Mouse (Mus musculus): ENCODE data around the gene Shmt2. TPM values are rescaled to one million over a fixed set of nuclear protein-coding genes. Genes with fewer than 3 reads are reported as not detected.

The Shmt2 gene
- polyA plus RNA-seq, 1 experiment from 2014 or later = 64.8 TPM

- 83% methylated on average over 19 of the region's 19 CpGs for WGBS
- Histone ChIP-seq H3K27me3 (no peaks in the 10 kb centered on the region), H3K36me3 (peaks cover 32% of the 10 kb centered on the region), H3K4me3 (no peak overlapping the region), H3K9me3 (no peaks in the 10 kb centered on the region), H3K27ac (replicated peaks) (no peak overlapping the region), H3K9ac (no peak overlapping the region), H3K4me2 (no peak overlapping the region), H3K4me1 (replicated peaks) (no peaks in the 10 kb centered on the region)
- 0 out of 2 replicates have a peak, but pooled peaks have one; percentile 11 for ATAC-seq (ENCODE audit: low FRiP score, low read depth)
Measured at GRCm38 (mm10) chr10:127480833-127481813, 41.1 kb downstream of the Shmt2 start.

DNA sequence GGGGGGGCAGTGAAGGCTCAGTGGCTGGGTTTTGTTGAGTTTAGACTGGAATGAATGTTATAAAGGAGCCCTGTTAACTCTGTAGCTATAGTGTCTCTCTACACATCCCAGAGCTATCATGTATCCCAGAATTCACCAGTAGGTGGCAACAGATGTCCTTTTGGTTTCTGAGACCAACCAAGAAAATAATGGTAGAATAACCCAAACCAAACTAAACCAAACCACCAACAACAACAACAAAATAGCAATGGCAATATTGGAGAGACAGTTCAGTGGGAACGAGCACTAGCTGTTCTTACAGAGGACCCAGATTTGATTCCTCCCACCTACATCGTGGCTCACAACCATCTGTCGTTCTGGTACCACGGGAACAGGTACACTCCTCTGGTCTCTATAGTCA lies 43.1 kb downstream of the Shmt2 start:
- no peak overlapping the region for H3K27ac ChIP-seq (replicated peaks)
- H3K4me1 ChIP-seq (replicated peaks) = no peaks in the 10 kb centered on the region
- ATAC-seq (ENCODE audit: low FRiP score, low read depth) = peak; percentile 48; the same call in 1 of the 2 replicates
- peaks cover 25% of the 10 kb centered on the region for H3K36me3 ChIP-seq
- H3K4me3 ChIP-seq = no peak overlapping the region
- H3K9ac ChIP-seq = no peak overlapping the region
- H3K27me3 ChIP-seq = no peaks in the 10 kb centered on the region
- no peak overlapping the region for H3K4me2 ChIP-seq
- H3K9me3 ChIP-seq = no peaks in the 10 kb centered on the region
- 94% methylated on average over 4 of the region's 4 CpGs for WGBS

GRCm38 (mm10) chr10:127477301-127477700 lies 44.9 kb downstream of the Shmt2 start:
- 84% methylated on average over 7 of the region's 7 CpGs for WGBS
- Histone ChIP-seq H3K36me3 (peaks cover 20% of the 10 kb centered on the region; the same call in 1 of the 2 replicates), H3K4me2 (no peak overlapping the region)

GRCm38 (mm10) chr10:127476541-127476940 lies 45.7 kb downstream of the Shmt2 start:
- Histone ChIP-seq H3K9me3 (no peaks in the 10 kb centered on the region), H3K9ac (no peak overlapping the region), H3K36me3 (peaks cover 24% of the 10 kb centered on the region), H3K4me2 (no peak overlapping the region), H3K27ac (replicated peaks) (no peak overlapping the region), H3K27me3 (no peaks in the 10 kb centered on the region), H3K4me1 (replicated peaks) (no peaks in the 10 kb centered on the region), H3K4me3 (no peak overlapping the region)
- WGBS = 72% methylated on average over 3 of the region's 3 CpGs
- no peak for ATAC-seq (ENCODE audit: low FRiP score, low read depth)

More at GRCm38 (mm10) chr10:127477301-127477700, 44.9 kb downstream of the Shmt2 start:
- no peaks in the 10 kb centered on the region for H3K27me3 ChIP-seq
- H3K9ac ChIP-seq = no peak overlapping the region
- no peaks in the 10 kb centered on the region for H3K4me1 ChIP-seq (replicated peaks)
- no peaks in the 10 kb centered on the region for H3K9me3 ChIP-seq
- H3K4me3 ChIP-seq = no peak overlapping the region
- ATAC-seq (ENCODE audit: low FRiP score, low read depth) = no peak
- no peak overlapping the region for H3K27ac ChIP-seq (replicated peaks)

- WGBS = 96% methylated on average over 4 of the region's 4 CpGs
- H3K9ac ChIP-seq = no peak overlapping the region
Measured at GRCm38 (mm10) chr10:127475175-127475574, 47.1 kb downstream of the Shmt2 start.

DNA sequence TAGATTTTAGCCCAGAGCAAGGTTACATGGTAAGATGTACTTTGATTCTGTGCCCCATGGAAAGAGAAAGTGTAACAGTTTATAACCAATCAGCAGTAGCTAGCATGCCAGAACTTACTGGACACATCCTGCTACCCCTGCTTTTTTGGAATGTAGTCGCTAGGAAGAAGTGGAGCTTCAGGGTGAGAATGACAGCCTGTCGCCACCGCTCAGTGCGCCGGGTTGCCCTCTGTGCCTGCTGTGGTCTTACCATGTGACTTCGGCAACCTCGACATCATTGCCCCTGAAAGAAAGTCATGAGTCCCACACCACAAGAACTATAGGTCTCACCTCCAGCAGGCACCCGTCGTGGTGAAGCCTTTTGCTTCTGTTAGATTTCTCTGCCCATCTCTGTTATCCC lies 49.5 kb downstream of the Shmt2 start:
- ATAC-seq (ENCODE audit: low FRiP score, low read depth) = no peak
- H3K9me3 ChIP-seq = no peaks in the 10 kb centered on the region
- no peaks in the 10 kb centered on the region for H3K27me3 ChIP-seq
- no peak overlapping the region for H3K27ac ChIP-seq (replicated peaks)
- no peaks in the 10 kb centered on the region for H3K4me1 ChIP-seq (replicated peaks)
- H3K4me3 ChIP-seq = no peak overlapping the region
- H3K9ac ChIP-seq = no peak overlapping the region
- WGBS = 87% methylated on average over 9 of the region's 9 CpGs
- no peak overlapping the region for H3K4me2 ChIP-seq
- H3K36me3 ChIP-seq = peaks cover 22% of the 10 kb centered on the region

More at GRCm38 (mm10) chr10:127475175-127475574, 47.1 kb downstream of the Shmt2 start:
- H3K9me3 ChIP-seq = no peaks in the 10 kb centered on the region
- H3K4me2 ChIP-seq = no peak overlapping the region
- H3K36me3 ChIP-seq = peaks cover 22% of the 10 kb centered on the region
- H3K4me3 ChIP-seq = no peak overlapping the region
- no peaks in the 10 kb centered on the region for H3K27me3 ChIP-seq
- H3K4me1 ChIP-seq (replicated peaks) = no peaks in the 10 kb centered on the region
- H3K27ac ChIP-seq (replicated peaks) = no peak overlapping the region
- no peak for ATAC-seq (ENCODE audit: low FRiP score, low read depth)

DNA sequence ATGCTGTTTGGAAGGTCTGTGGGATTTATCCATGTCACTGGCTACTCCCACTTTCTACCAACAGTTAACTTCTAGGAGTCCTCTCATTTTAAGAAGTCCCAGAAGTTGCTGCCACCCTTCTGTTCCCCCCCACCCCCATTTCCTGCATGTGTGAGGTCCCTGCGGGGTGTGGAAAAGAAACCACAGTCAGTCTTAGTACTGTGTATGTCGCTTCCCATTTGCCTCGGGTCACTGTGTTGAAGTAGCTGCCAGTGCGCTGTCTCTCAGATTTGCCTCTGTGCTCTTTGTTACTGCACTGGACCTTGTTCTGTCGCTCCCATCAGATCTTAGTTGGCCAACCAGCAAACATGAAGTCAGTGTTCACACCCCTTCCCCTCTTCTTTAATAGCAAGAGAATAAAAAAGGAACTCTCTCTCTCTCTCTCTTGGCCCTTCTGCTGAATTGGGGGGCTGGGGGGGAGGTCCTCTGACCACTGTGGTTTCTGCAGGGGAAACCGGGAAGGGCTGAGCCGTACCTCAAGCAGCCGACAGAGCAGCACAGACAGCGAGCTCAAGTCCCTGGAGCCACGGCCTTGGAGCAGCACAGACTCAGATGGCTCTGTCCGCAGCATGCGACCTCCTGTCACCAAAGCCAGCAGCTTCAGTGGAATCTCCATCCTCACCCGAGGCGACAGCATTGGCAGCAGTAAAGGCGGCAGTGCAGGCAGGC lies 50.8 kb downstream of the Shmt2 start:
- Histone ChIP-seq H3K27me3 (no peaks in the 10 kb centered on the region), H3K36me3 (peaks cover 17% of the 10 kb centered on the region), H3K9ac (no peak overlapping the region), H3K4me3 (no peak overlapping the region), H3K9me3 (no peaks in the 10 kb centered on the region), H3K4me2 (no peak overlapping the region), H3K4me1 (replicated peaks) (no peaks in the 10 kb centered on the region), H3K27ac (replicated peaks) (no peak overlapping the region)
- no peak for ATAC-seq (ENCODE audit: low FRiP score, low read depth)
- 77% methylated on average over 15 of the region's 15 CpGs for WGBS

Other genes with a start within 250 kb of the Shmt2 start
- 16.1 and 17.5 TPM in 2 replicates for gene Mbd6, start 233.4 kb downstream of the Shmt2 start, polyA plus RNA-seq (2015; fragmentation: Nextera tagmentation; extraction: Ambion mirVana)
- 115 and 118 TPM in 2 replicates for gene Mars, start 210.7 kb downstream of the Shmt2 start, polyA plus RNA-seq (2015; fragmentation: Nextera tagmentation; extraction: Ambion mirVana)
- gene Arhgap9, start 200.5 kb downstream of the Shmt2 start, polyA plus RNA-seq (2015; fragmentation: Nextera tagmentation; extraction: Ambion mirVana) = 0.86 and 1.5 TPM in 2 replicates
- 1.6 and 2.0 TPM in 2 replicates for gene Gli1, start 180.5 kb downstream of the Shmt2 start, polyA plus RNA-seq (2015; fragmentation: Nextera tagmentation; extraction: Ambion mirVana)
- 0.09 TPM in 1 of 2 replicates, not detected in the other for gene Inhbe, start 168.0 kb downstream of the Shmt2 start, polyA plus RNA-seq (2015; fragmentation: Nextera tagmentation; extraction: Ambion mirVana)
- not detected in 2 replicates for gene Inhbc, start 152.0 kb downstream of the Shmt2 start, polyA plus RNA-seq (2015; fragmentation: Nextera tagmentation; extraction: Ambion mirVana)
- 38.8 and 41.9 TPM in 2 replicates for gene R3hdm2, start 142.1 kb downstream of the Shmt2 start, polyA plus RNA-seq (2015; fragmentation: Nextera tagmentation; extraction: Ambion mirVana)
- gene Stac3, start 20.8 kb downstream of the Shmt2 start, polyA plus RNA-seq (2015; fragmentation: Nextera tagmentation; extraction: Ambion mirVana) = 2.5 and 2.9 TPM in 2 replicates
- 20.7 and 24.4 TPM in 2 replicates for gene Ndufa4l2, start 7.5 kb downstream of the Shmt2 start, polyA plus RNA-seq (2015; fragmentation: Nextera tagmentation; extraction: Ambion mirVana)
- 161 and 194 TPM in 2 replicates for gene Nxph4, start 12.1 kb upstream of the Shmt2 start, polyA plus RNA-seq (2015; fragmentation: Nextera tagmentation; extraction: Ambion mirVana)
- gene Lrp1, start 98.7 kb upstream of the Shmt2 start, polyA plus RNA-seq (2015; fragmentation: Nextera tagmentation; extraction: Ambion mirVana) = 102 and 114 TPM in 2 replicates
- 6.2 and 6.3 TPM in 2 replicates for gene Stat6, start 120.5 kb upstream of the Shmt2 start, polyA plus RNA-seq (2015; fragmentation: Nextera tagmentation; extraction: Ambion mirVana)
- gene Nemp1, start 144.5 kb upstream of the Shmt2 start, polyA plus RNA-seq (2015; fragmentation: Nextera tagmentation; extraction: Ambion mirVana) = 3.1 and 3.4 TPM in 2 replicates
- 2.5 and 2.7 TPM in 2 replicates for gene Nab2, start 146.1 kb upstream of the Shmt2 start, polyA plus RNA-seq (2015; fragmentation: Nextera tagmentation; extraction: Ambion mirVana)
- 0.72 and 0.77 TPM in 2 replicates for gene Myo1a, start 182.7 kb upstream of the Shmt2 start, polyA plus RNA-seq (2015; fragmentation: Nextera tagmentation; extraction: Ambion mirVana)
- 0.42 and 1.2 TPM in 2 replicates for gene Tac2, start 202.0 kb upstream of the Shmt2 start, polyA plus RNA-seq (2015; fragmentation: Nextera tagmentation; extraction: Ambion mirVana)
- 3.2 and 4.1 TPM in 2 replicates for gene Zbtb39, start 217.1 kb upstream of the Shmt2 start, polyA plus RNA-seq (2015; fragmentation: Nextera tagmentation; extraction: Ambion mirVana)
- 1.8 TPM in 2 replicates for gene Gpr182, start 229.3 kb upstream of the Shmt2 start, polyA plus RNA-seq (2015; fragmentation: Nextera tagmentation; extraction: Ambion mirVana)
- 0.08 TPM in 1 of 2 replicates, not detected in the other for gene Rdh1, start 237.3 kb upstream of the Shmt2 start, polyA plus RNA-seq (2015; fragmentation: Nextera tagmentation; extraction: Ambion mirVana)
- not detected in 2 replicates for gene Rdh16f1, start 237.3 kb upstream of the Shmt2 start, polyA plus RNA-seq (2015; fragmentation: Nextera tagmentation; extraction: Ambion mirVana)